Mouse (Mus musculus) olfactory bulb, adult 2 months (tissue): ENCODE data around the gene Btbd9.

ENCODE experiments used
- CTCF ChIP-seq: fragments of 200-500 bp; IDR thresholded peaks from 2 replicates; pipeline ENCODE4 v1.5.1; 2012; ENCODE audit warnings: low read depth, mild to moderate bottlenecking, low read length, moderate library complexity; ENCODE audit not compliant: insufficient read depth
- POLR2A ChIP-seq: fragments of 200-500 bp; IDR thresholded peaks from 2 replicates; pipeline ENCODE4 v1.6.1; 2012; ENCODE audit warnings: mild to moderate bottlenecking, low read depth, low read length, moderate library complexity; ENCODE audit not compliant: insufficient read depth

DNA sequence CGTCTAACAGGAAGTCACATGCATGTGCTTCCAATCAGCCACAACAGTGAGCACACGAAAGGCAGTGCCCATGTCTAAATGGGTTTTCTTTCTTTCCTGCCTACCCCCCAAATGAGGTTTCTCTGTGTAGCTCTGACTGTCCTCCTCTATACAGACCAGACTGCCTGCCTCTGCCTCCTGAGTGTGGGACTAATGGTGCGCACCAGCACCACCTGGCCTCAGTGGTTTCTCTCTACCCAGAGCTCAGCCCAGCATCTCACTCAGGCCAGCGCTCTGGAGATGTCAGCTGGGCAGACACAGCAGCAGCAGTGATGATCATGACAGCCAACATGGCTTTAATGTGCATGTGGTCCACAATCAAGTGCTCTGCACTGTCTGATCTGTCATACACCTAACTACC lies 299.8 kb downstream of the Btbd9 start:
- TF ChIP-seq CTCF (no peak), POLR2A (no peak)
